Mouse (Mus musculus): ENCODE results near the gene Nuak1.

The Nuak1 gene

GRCm38 (mm10) chr10:84447411-84447821 lies 7.0 kb upstream of the Nuak1 start:
- DNase-seq (ENCODE audit: low read depth, low spot score), result no peak

- no peak for DNase-seq (ENCODE audit: low read depth, low spot score)
Observed at GRCm38 (mm10) chr10:84446661-84447060, 6.3 kb upstream of the Nuak1 start.

GRCm38 (mm10) chr10:84444396-84444795 lies 4.0 kb upstream of the Nuak1 start:
- DNase-seq (ENCODE audit: low read depth, low spot score), result no peak

GRCm38 (mm10) chr10:84441846-84442245 lies 1.4 kb upstream of the Nuak1 start:
- no peak for DNase-seq (ENCODE audit: low read depth, low spot score)

GRCm38 (mm10) chr10:84441434-84441785 lies 1.0 kb upstream of the Nuak1 start:
- DNase-seq (ENCODE audit: low read depth, low spot score), result no peak

- DNase-seq (ENCODE audit: low read depth, low spot score), result no peak
Observed at GRCm38 (mm10) chr10:84440181-84440540, 236 bp downstream of the Nuak1 start.

GRCm38 (mm10) chr10:84439228-84439596 lies 1.2 kb downstream of the Nuak1 start:
- DNase-seq (ENCODE audit: low read depth, low spot score), result no peak

- no peak for DNase-seq (ENCODE audit: low read depth, low spot score)
Observed at GRCm38 (mm10) chr10:84438466-84439227, 1.8 kb downstream of the Nuak1 start.

- DNase-seq (ENCODE audit: low read depth, low spot score), result peak; percentile 31
Observed at GRCm38 (mm10) chr10:84438049-84438422, 2.4 kb downstream of the Nuak1 start.

- DNase-seq (ENCODE audit: low read depth, low spot score), result no peak
Observed at GRCm38 (mm10) chr10:84437166-84438048, 3.0 kb downstream of the Nuak1 start.

- no peak for DNase-seq (ENCODE audit: low read depth, low spot score)
Observed at GRCm38 (mm10) chr10:84435930-84436329, 4.5 kb downstream of the Nuak1 start.

GRCm38 (mm10) chr10:84433193-84433801 lies 7.1 kb downstream of the Nuak1 start:
- DNase-seq (ENCODE audit: low read depth, low spot score), result no peak

- no peak for DNase-seq (ENCODE audit: low read depth, low spot score)
Observed at GRCm38 (mm10) chr10:84424374-84424773, 16.0 kb downstream of the Nuak1 start.

- no peak for DNase-seq (ENCODE audit: low read depth, low spot score)
Observed at GRCm38 (mm10) chr10:84423903-84424302, 16.5 kb downstream of the Nuak1 start.

GRCm38 (mm10) chr10:84420589-84420988 lies 19.8 kb downstream of the Nuak1 start:
- DNase-seq (ENCODE audit: low read depth, low spot score), result no peak

- no peak for DNase-seq (ENCODE audit: low read depth, low spot score)
Observed at GRCm38 (mm10) chr10:84418421-84418820, 22.0 kb downstream of the Nuak1 start.

GRCm38 (mm10) chr10:84416752-84417151 lies 23.6 kb downstream of the Nuak1 start:
- no peak for DNase-seq (ENCODE audit: low read depth, low spot score)

GRCm38 (mm10) chr10:84414981-84415700 lies 25.3 kb downstream of the Nuak1 start:
- DNase-seq (ENCODE audit: low read depth, low spot score), result no peak

- no peak for DNase-seq (ENCODE audit: low read depth, low spot score)
Observed at GRCm38 (mm10) chr10:84413310-84413709, 27.1 kb downstream of the Nuak1 start.

GRCm38 (mm10) chr10:84412326-84412962 lies 28.0 kb downstream of the Nuak1 start:
- DNase-seq (ENCODE audit: low read depth, low spot score), result no peak
